Mouse (Mus musculus) layer of hippocampus, adult 8-10 months (tissue): Measurements from ENCODE around the gene Cep250. TPM values are rescaled to one million over a fixed set of nuclear protein-coding genes. Genes with fewer than 3 reads are reported as not detected.
"Not testable (repeated sequence)": the region's sequence is repeated elsewhere in the genome, so short reads cannot be mapped to it uniquely, and the experiment has no call there.

Source experiments
- DNase-seq, 2 experiments: peaks; one replicate each; pipeline ENCODE4 v3.0.0; 2022; ENCODE audit warnings: low spot score in 2 of 2
- total RNA-seq, 4 experiments: library from RNA; stranded (reverse); gene quantifications; 2 replicates each; pipeline ENCODE4 v1.2.4; 2022

Cep250 gene
- 10 to 100 TPM; 21.9 to 24.9 (median 24.5) TPM for total RNA-seq

GRCm38 (mm10) chr2:155956134-155957059 lies at the start of gene Cep250:
TSS of gene Cep250 (plus strand) at chr2:155956458.
- peak; percentile 77 to 85 for DNase-seq

GRCm38 (mm10) chr2:155914684-155915083 lies 41.6 kb upstream of the Cep250 start:
- DNase-seq = no peak

- no peak for DNase-seq
Observed at GRCm38 (mm10) chr2:155923143-155923542, 33.1 kb upstream of the Cep250 start.

- DNase-seq = not testable (repeated sequence)
Observed at GRCm38 (mm10) chr2:155925213-155925612, 31.0 kb upstream of the Cep250 start.

- DNase-seq = no peak
Observed at GRCm38 (mm10) chr2:155928711-155929345, 27.4 kb upstream of the Cep250 start.

GRCm38 (mm10) chr2:155929531-155930442 lies 26.5 kb upstream of the Cep250 start, which contains the start of gene Uqcc1:
TSS of gene Uqcc1 (minus strand) at chr2:155930310.
- peak; percentile 94 to 95 for DNase-seq

GRCm38 (mm10) chr2:155939897-155940529 lies 16.2 kb upstream of the Cep250 start:
- no peak for DNase-seq

- DNase-seq = no peak
Observed at GRCm38 (mm10) chr2:155940681-155941080, 15.6 kb upstream of the Cep250 start, which contains the start of gene Gm15557. TSS of gene Gm15557 (plus strand) at chr2:155940728.

- no peak for DNase-seq
Observed at GRCm38 (mm10) chr2:155941697-155942442, 14.4 kb upstream of the Cep250 start.

- DNase-seq = no peak
Observed at GRCm38 (mm10) chr2:155943463-155943862, 12.8 kb upstream of the Cep250 start.

- no peak for DNase-seq
Observed at GRCm38 (mm10) chr2:155944685-155945084, 11.6 kb upstream of the Cep250 start.

- DNase-seq = no peak
Observed at GRCm38 (mm10) chr2:155945124-155945523, 11.1 kb upstream of the Cep250 start, which contains the start of gene Gdf5. TSS of gene Gdf5 (minus strand) at chr2:155945367.

- DNase-seq = no peak
Observed at GRCm38 (mm10) chr2:155945580-155945979, 10.7 kb upstream of the Cep250 start.

GRCm38 (mm10) chr2:155946069-155946468 lies 10.2 kb upstream of the Cep250 start:
- DNase-seq = peak in 1 of 2 experiments; percentile 57

- no peak for DNase-seq
Observed at GRCm38 (mm10) chr2:155946499-155946898, 9.8 kb upstream of the Cep250 start.

- DNase-seq = no peak
Observed at GRCm38 (mm10) chr2:155947390-155948002, 8.8 kb upstream of the Cep250 start.

- DNase-seq = no peak
Observed at GRCm38 (mm10) chr2:155949362-155949761, 6.9 kb upstream of the Cep250 start.

GRCm38 (mm10) chr2:155952006-155952405 lies 4.3 kb upstream of the Cep250 start:
- DNase-seq = peak; percentile 53 to 67

- no peak for DNase-seq
Observed at GRCm38 (mm10) chr2:155959981-155960380, 3.7 kb downstream of the Cep250 start.
